Mouse (Mus musculus): ENCODE data around the gene Mical2. TPM values are rescaled to one million over a fixed set of nuclear protein-coding genes. Genes with fewer than 3 reads are reported as not detected.

Gene Mical2
- polyA plus RNA-seq, 1 experiment from 2014 or later, result 0.88 TPM

- Histone ChIP-seq H3K36me3 (replicated peaks) (no peaks in the 10 kb centered on the region), H3K9me3 (no peaks in the 10 kb centered on the region), H3K4me1 (peaks cover 48% of the 10 kb centered on the region), H3K27ac (peak overlapping the region; percentile 75), H3K4me3 (no peak overlapping the region), H3K27me3 (ENCODE audit: poor library complexity, severe bottlenecking) (peaks cover 35% of the 10 kb centered on the region)
- no peak for DNase-seq (ENCODE audit: extremely low spot score, low spot score)
- WGBS, result 47% methylated on average over 11 of the region's 11 CpGs
These were observed 164.7 kb downstream of the Mical2 start for GRCm38 (mm10) chr7:112390252-112390936.

GRCm38 (mm10) chr7:112390937-112391605 lies 165.4 kb downstream of the Mical2 start:
- WGBS, result 23% methylated on average over 6 of the region's 6 CpGs
- no peak overlapping the region for H3K4me3 ChIP-seq
- peaks cover 52% of the 10 kb centered on the region for H3K4me1 ChIP-seq
- H3K36me3 ChIP-seq (replicated peaks), result no peaks in the 10 kb centered on the region
- no peaks in the 10 kb centered on the region for H3K9me3 ChIP-seq
- no peak for DNase-seq (ENCODE audit: extremely low spot score, low spot score)
- peaks cover 42% of the 10 kb centered on the region for H3K27me3 ChIP-seq (ENCODE audit: poor library complexity, severe bottlenecking)
- H3K27ac ChIP-seq, result peak overlapping the region; percentile 75

DNA sequence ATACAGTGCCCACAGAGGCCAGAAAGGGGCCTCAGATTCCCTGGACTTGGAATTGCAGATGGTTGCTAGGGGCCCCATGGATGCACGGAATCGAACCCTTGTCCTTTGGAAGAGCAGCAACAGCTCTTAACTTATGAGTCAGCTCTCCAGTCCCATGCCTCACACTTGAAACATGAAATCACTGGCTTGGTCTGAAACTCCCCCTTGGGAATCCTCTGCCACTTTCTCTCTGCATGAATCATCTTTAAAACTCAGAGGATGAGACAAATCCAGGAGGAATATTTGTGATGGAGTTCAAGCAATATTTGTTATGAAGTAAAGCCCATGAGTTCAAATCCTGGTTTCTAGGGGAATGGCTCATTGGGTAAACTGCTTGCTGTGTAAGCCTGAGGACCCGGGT lies 172.1 kb downstream of the Mical2 start:
- H3K27ac ChIP-seq, result no peak overlapping the region
- no peak overlapping the region for H3K4me3 ChIP-seq
- H3K4me1 ChIP-seq, result peaks cover 25% of the 10 kb centered on the region
- no peak for DNase-seq (ENCODE audit: extremely low spot score, low spot score)
- no peaks in the 10 kb centered on the region for H3K9me3 ChIP-seq
- H3K27me3 ChIP-seq (ENCODE audit: poor library complexity, severe bottlenecking), result peaks cover 68% of the 10 kb centered on the region
- 96% methylated on average over 3 of the region's 3 CpGs for WGBS
- H3K36me3 ChIP-seq (replicated peaks), result no peaks in the 10 kb centered on the region

DNA sequence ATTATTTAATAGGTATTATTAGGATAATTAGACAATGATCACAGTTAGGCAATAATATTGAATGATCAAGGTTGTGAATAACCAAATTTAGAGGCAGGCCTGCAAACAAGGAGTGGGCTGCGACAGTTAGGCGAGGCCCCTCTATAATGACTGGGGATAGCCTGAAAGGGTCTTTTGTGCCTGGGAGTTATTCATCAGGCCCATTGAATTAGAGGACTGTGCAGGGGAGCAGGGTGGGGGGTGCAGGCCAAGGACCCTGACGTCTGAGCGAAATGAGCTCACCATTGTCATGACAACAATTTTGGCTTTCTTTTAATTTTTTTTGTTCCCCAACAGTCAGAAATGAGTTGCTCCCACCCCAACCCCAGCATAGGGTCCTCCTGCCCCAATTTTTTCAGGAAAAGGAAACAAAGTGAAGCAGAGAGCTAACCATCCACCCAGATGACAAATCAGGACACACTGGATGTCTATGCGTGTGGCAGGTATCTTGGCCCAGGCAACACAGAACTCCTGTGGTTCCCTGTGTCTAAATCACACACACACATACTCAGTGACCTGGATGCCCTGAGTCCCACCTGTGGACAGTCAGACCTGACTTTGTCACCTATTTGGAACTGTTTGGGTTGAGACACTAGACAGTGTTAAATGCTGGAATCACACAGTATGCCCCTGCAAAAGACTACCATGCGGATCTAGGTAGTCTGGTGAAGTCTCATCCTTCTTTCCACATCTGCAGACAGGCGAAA lies 173.9 kb downstream of the Mical2 start:
- Histone ChIP-seq H3K27me3 (ENCODE audit: poor library complexity, severe bottlenecking) (peaks cover 54% of the 10 kb centered on the region), H3K27ac (peak overlapping the region; percentile 68), H3K4me1 (peaks cover 25% of the 10 kb centered on the region), H3K9me3 (no peaks in the 10 kb centered on the region), H3K36me3 (replicated peaks) (no peaks in the 10 kb centered on the region), H3K4me3 (no peak overlapping the region)
- peak; percentile 48 for DNase-seq (ENCODE audit: extremely low spot score, low spot score)
- 47% methylated on average over 7 of the region's 7 CpGs for WGBS

DNA sequence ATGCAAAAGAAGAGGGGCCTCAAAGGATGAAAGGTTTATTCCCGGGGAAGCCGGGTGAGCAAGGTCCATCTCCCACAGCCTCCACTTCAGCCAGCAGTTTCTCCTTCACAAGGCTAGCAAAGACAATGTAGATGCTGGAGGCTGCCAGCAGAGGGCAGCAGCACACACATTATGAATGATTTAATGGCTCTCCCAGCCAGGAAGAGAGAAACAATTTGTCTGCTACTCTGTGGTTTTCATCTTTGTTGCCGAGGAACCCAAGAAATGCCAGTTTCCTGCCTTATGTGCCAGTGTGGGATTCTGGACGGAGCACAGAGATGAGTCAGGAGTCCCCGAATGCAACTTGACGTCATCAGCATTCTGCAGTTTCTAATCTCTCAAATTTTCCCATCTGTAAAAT lies 174.5 kb downstream of the Mical2 start:
- DNase-seq (ENCODE audit: extremely low spot score, low spot score), result peak; percentile 81
- H3K9me3 ChIP-seq, result no peaks in the 10 kb centered on the region
- WGBS, result 54% methylated on average over 6 of the region's 6 CpGs
- peaks cover 48% of the 10 kb centered on the region for H3K27me3 ChIP-seq (ENCODE audit: poor library complexity, severe bottlenecking)
- H3K4me1 ChIP-seq, result peaks cover 26% of the 10 kb centered on the region
- peak overlapping the region; percentile 68 for H3K27ac ChIP-seq
- H3K4me3 ChIP-seq, result no peak overlapping the region
- H3K36me3 ChIP-seq (replicated peaks), result no peaks in the 10 kb centered on the region

- peaks cover 22% of the 10 kb centered on the region for H3K27me3 ChIP-seq (ENCODE audit: poor library complexity, severe bottlenecking)
- no peak overlapping the region for H3K27ac ChIP-seq
- WGBS, result 80% methylated on average over 2 of the region's 2 CpGs
- no peak overlapping the region for H3K4me3 ChIP-seq
- no peaks in the 10 kb centered on the region for H3K36me3 ChIP-seq (replicated peaks)
- H3K9me3 ChIP-seq, result no peaks in the 10 kb centered on the region
- H3K4me1 ChIP-seq, result peaks cover 15% of the 10 kb centered on the region
- no peak for DNase-seq (ENCODE audit: extremely low spot score, low spot score)
These were observed 179.4 kb downstream of the Mical2 start for GRCm38 (mm10) chr7:112405061-112405460.

DNA sequence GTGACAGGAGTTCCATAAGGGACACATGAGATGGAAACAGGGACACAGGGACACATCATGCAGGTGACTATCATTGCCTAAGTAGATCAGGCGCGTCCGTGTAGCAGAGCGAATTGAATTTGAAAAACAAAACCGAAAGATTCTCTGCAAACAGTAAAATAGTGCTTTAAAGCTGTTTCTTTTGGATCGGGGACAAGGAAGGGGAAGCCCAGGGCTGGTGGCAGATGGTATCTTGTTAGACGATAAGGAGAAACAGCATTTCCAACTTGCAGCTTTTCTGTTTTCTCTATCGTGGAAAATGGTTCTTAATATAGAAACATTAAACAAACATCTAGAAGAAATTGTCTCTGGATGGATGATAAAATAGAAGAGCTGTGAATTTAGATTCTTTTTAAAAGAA lies 179.9 kb downstream of the Mical2 start:
- H3K36me3 ChIP-seq (replicated peaks), result no peaks in the 10 kb centered on the region
- peaks cover 22% of the 10 kb centered on the region for H3K27me3 ChIP-seq (ENCODE audit: poor library complexity, severe bottlenecking)
- DNase-seq (ENCODE audit: extremely low spot score, low spot score), result no peak
- peaks cover 14% of the 10 kb centered on the region for H3K4me1 ChIP-seq
- 92% methylated on average over 8 of the region's 8 CpGs for WGBS
- no peak overlapping the region for H3K27ac ChIP-seq
- no peak overlapping the region for H3K4me3 ChIP-seq
- H3K9me3 ChIP-seq, result no peaks in the 10 kb centered on the region

GRCm38 (mm10) chr7:112407597-112407996 lies 181.9 kb downstream of the Mical2 start:
- H3K9me3 ChIP-seq, result no peaks in the 10 kb centered on the region
- no peak overlapping the region for H3K4me3 ChIP-seq
- 91% methylated on average over 7 of the region's 7 CpGs for WGBS
- no peak overlapping the region for H3K27ac ChIP-seq
- no peaks in the 10 kb centered on the region for H3K36me3 ChIP-seq (replicated peaks)
- no peak for DNase-seq (ENCODE audit: extremely low spot score, low spot score)
- H3K27me3 ChIP-seq (ENCODE audit: poor library complexity, severe bottlenecking), result 0 out of 2 replicates have a peak, but pooled peaks cover 8% of the 10 kb centered on the region
- H3K4me1 ChIP-seq, result peaks cover 17% of the 10 kb centered on the region

DNA sequence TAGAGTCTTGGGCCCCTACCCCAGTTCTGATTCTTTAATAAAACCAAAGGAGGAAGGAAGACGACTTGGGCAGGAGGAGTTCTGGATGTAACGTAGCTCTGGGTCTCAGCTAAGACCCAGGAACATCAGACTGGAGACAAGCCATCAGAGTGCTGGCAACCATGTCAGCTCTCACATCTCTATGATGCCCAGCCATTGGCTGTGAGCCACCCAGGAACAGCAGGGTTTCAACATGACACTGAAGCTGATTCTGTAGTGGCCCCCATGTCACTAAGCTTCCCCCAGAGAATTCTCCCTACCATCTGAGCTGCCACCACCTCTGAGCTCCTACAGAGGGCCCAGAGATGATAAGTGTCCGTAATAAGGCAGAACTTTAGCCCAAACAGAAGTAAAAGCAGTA lies 184.3 kb downstream of the Mical2 start:
- Histone ChIP-seq H3K9me3 (no peaks in the 10 kb centered on the region), H3K27me3 (ENCODE audit: poor library complexity, severe bottlenecking) (peaks cover 16% of the 10 kb centered on the region; the same call in 1 of the 2 replicates), H3K4me3 (no peak overlapping the region), H3K4me1 (peaks cover 22% of the 10 kb centered on the region), H3K36me3 (replicated peaks) (no peaks in the 10 kb centered on the region), H3K27ac (no peak overlapping the region)
- WGBS, result 86% methylated on average over 3 of the region's 3 CpGs
- DNase-seq (ENCODE audit: extremely low spot score, low spot score), result no peak

GRCm38 (mm10) chr7:112413286-112413685 lies 187.6 kb downstream of the Mical2 start:
- 85% methylated on average over 6 of the region's 6 CpGs for WGBS
- DNase-seq (ENCODE audit: extremely low spot score, low spot score), result no peak
- no peak overlapping the region for H3K4me3 ChIP-seq

GRCm38 (mm10) chr7:112416058-112416526 lies 190.4 kb downstream of the Mical2 start:
- Histone ChIP-seq H3K27ac (peak overlapping the region; percentile 68), H3K27me3 (ENCODE audit: poor library complexity, severe bottlenecking) (peaks cover 41% of the 10 kb centered on the region), H3K36me3 (replicated peaks) (no peaks in the 10 kb centered on the region), H3K4me1 (peaks cover 42% of the 10 kb centered on the region), H3K4me3 (peak overlapping the region; percentile 30; the same call in 1 of the 2 replicates), H3K9me3 (no peaks in the 10 kb centered on the region)
- no peak for DNase-seq (ENCODE audit: extremely low spot score, low spot score)
- 19% methylated on average over 14 of the region's 14 CpGs for WGBS

More at GRCm38 (mm10) chr7:112413286-112413685, 187.6 kb downstream of the Mical2 start:
- Histone ChIP-seq H3K27me3 (ENCODE audit: poor library complexity, severe bottlenecking) (peaks cover 41% of the 10 kb centered on the region), H3K36me3 (replicated peaks) (no peaks in the 10 kb centered on the region), H3K27ac (no peak overlapping the region), H3K4me1 (peaks cover 40% of the 10 kb centered on the region), H3K9me3 (no peaks in the 10 kb centered on the region)

- 16% methylated on average over 7 of the region's 7 CpGs for WGBS
- Histone ChIP-seq H3K27me3 (ENCODE audit: poor library complexity, severe bottlenecking) (peaks cover 41% of the 10 kb centered on the region), H3K27ac (peak overlapping the region; percentile 68), H3K4me1 (peaks cover 42% of the 10 kb centered on the region), H3K4me3 (peak overlapping the region; percentile 30), H3K36me3 (replicated peaks) (no peaks in the 10 kb centered on the region), H3K9me3 (no peaks in the 10 kb centered on the region)
- no peak for DNase-seq (ENCODE audit: extremely low spot score, low spot score)
These were observed 191.3 kb downstream of the Mical2 start for GRCm38 (mm10) chr7:112416730-112417513.

All from forebrain, embryonic 10.5 days (tissue).